Mouse (Mus musculus): ENCODE data around the gene Eme1. TPM values are rescaled to one million over a fixed set of nuclear protein-coding genes. Genes with fewer than 3 reads are reported as not detected.
A peak's percentile ranks its signal among the peaks of the same experiment; 100 is the strongest.

Gene Eme1
- total RNA-seq, 1 experiment: 46.1 TPM

DNA sequence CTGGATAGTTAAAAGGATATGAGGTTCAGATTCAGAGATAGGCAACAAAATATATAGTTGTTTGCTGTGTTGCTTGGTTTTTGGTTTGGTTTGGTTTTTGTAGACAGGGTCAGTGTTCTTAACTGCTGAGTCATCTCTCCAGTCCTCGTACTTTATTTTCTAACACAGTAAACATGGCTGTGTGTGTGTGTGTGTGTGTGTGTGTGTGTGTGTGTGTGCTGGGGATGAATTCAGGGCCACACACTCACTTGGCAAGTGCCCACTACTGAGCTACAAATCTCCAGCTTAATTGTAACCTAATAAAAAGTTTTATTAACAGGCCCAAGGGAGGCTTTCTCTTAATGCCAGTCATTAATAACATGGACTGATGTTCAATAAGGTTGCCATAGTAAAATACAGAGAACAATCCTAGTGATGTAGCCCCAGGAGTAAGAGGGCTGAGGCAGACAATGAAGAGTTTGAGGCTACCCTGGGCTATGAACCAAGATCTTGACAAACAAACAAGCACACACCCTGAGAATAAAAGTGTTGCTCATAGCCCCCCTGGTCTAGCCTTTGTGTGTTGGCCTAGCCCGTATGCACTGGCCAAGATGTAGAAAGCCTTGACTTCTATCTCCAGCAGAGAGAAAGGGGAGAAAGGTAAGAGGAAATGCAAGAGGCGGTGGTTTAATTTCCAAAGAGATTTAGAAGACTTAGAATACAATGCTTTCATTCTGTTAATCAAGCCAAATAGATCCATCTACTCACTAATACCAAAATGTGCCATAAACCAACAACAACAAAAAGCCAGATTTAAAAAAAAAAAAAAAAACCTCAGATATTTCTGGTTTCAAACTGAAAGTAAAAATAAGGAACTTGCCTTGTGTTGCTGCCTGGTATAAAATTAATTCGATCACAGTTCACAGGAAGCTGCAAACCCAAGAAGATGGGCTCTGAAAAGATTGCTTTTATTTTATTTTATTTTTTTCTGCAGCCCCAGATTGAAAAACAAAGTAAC is 42.7 kb downstream of the Eme1 start:
- no peaks in the 10 kb centered on the region for H3K36me3 ChIP-seq (ENCODE audit: control insufficient read depth, insufficient read depth, low read length, poor library complexity, severe bottlenecking)
- TF ChIP-seq ZC3H11A (IDR thresholded peaks at IDR 0.05; ENCODE audit: borderline replicate concordance, low read depth, low read length) (no peak), HCFC1 (IDR thresholded peaks at IDR 0.05; ENCODE audit: borderline replicate concordance, insufficient read depth, low read length) (no peak), CHD2 (IDR thresholded peaks at IDR 0.05; ENCODE audit: low read depth, low read length) (no peak), MAFK (IDR thresholded peaks at IDR 0.05; ENCODE audit: insufficient read depth, low read depth, low read length) (no peak), ZNF384 (IDR thresholded peaks at IDR 0.05; ENCODE audit: low read depth, low read length) (no peak)
- no peak overlapping the region for H3K4me3 ChIP-seq (ENCODE audit: insufficient read depth in 1 of 2, low read depth in 1 of 2, low read length in 2 of 2, poor library complexity in 1 of 2, severe bottlenecking in 1 of 2)
- peaks cover 0 to 2% of the 10 kb centered on the region in 2 experiments; a peak in 1 of 4 replicates for H3K4me1 ChIP-seq (ENCODE audit: control insufficient read depth in 2 of 2, insufficient read depth in 2 of 2, low read length in 2 of 2, poor library complexity in 1 of 2)
- no peak overlapping the region for H3K9ac ChIP-seq (ENCODE audit: insufficient read depth, low read depth, low read length, poor library complexity, severe bottlenecking)
- in situ Hi-C loops (cut with MboI; ENCODE audit: low sequenced_read_pairs in 2 of 2, unreplicated experiment in 2 of 2): no loop called here
- no peaks in the 10 kb centered on the region for H3K9me3 ChIP-seq (ENCODE audit: control insufficient read depth, insufficient read depth, low read depth, low read length)
- no peak overlapping the region for H3K27ac ChIP-seq (ENCODE audit: insufficient read depth, low read depth, low read length, poor library complexity, severe bottlenecking)
- no peak for DNase-seq (ENCODE audit: low read depth, low spot score)

DNA sequence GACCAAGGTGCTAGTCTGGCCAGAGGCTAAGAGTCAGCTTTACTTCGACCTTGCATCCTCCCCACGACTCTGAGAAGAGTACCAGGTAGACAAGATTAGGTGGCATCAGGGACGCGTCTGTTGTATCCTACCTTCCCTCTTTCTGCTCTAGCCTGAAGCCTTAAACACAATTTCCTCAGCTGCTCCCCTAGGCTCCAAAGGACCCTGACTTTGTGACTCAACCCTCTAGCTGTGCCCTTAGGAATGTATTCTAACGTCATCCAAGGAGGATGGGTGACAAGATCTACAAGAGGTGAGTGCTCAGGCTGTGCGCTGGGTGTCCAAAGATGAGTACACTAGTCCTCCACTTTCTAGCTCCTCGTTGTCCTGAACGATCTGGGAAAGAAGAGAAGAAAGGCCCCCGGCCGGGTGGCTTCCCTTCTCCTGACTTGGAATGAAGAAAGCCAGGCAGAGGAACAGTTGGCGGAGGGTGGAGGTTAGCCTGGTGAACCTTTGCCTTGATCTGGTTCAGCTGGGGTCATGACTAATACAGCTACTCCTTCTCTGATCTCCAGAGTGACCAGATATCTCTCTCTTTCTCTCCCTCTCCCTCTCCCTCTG is 51.3 kb downstream of the Eme1 start:
- Histone ChIP-seq H3K9me3 (ENCODE audit: control insufficient read depth, insufficient read depth, low read depth, low read length) (no peaks in the 10 kb centered on the region), H3K9ac (ENCODE audit: insufficient read depth, low read depth, low read length, poor library complexity, severe bottlenecking) (no peak overlapping the region), H3K27ac (ENCODE audit: insufficient read depth, low read depth, low read length, poor library complexity, severe bottlenecking) (no peak overlapping the region), H3K4me3 (ENCODE audit: insufficient read depth in 1 of 2, low read depth in 1 of 2, low read length in 2 of 2, poor library complexity in 1 of 2, severe bottlenecking in 1 of 2) (peak overlapping the region in 1 of 2 experiments; percentile 61; a peak in 1 of 4 replicates), H3K36me3 (ENCODE audit: control insufficient read depth, insufficient read depth, low read length, poor library complexity, severe bottlenecking) (no peaks in the 10 kb centered on the region), H3K4me1 (ENCODE audit: control insufficient read depth in 2 of 2, insufficient read depth in 2 of 2, low read length in 2 of 2, poor library complexity in 1 of 2) (peaks cover 0 to 12% of the 10 kb centered on the region in 2 experiments; a peak in 1 of 4 replicates)
- no peak for TF ChIP-seq HCFC1 (IDR thresholded peaks at IDR 0.05; ENCODE audit: borderline replicate concordance, insufficient read depth, low read length)
- TF ChIP-seq ZNF384 (IDR thresholded peaks at IDR 0.05; ENCODE audit: low read depth, low read length): no peak
- no peak for TF ChIP-seq CHD2 (IDR thresholded peaks at IDR 0.05; ENCODE audit: low read depth, low read length)
- TF ChIP-seq MAFK (IDR thresholded peaks at IDR 0.05; ENCODE audit: insufficient read depth, low read depth, low read length): no peak
- no peak for TF ChIP-seq ZC3H11A (IDR thresholded peaks at IDR 0.05; ENCODE audit: borderline replicate concordance, low read depth, low read length)
- no peak for DNase-seq (ENCODE audit: low read depth, low spot score)
- in situ Hi-C loops (cut with MboI; ENCODE audit: low sequenced_read_pairs in 2 of 2, unreplicated experiment in 2 of 2): no loop called here

DNA sequence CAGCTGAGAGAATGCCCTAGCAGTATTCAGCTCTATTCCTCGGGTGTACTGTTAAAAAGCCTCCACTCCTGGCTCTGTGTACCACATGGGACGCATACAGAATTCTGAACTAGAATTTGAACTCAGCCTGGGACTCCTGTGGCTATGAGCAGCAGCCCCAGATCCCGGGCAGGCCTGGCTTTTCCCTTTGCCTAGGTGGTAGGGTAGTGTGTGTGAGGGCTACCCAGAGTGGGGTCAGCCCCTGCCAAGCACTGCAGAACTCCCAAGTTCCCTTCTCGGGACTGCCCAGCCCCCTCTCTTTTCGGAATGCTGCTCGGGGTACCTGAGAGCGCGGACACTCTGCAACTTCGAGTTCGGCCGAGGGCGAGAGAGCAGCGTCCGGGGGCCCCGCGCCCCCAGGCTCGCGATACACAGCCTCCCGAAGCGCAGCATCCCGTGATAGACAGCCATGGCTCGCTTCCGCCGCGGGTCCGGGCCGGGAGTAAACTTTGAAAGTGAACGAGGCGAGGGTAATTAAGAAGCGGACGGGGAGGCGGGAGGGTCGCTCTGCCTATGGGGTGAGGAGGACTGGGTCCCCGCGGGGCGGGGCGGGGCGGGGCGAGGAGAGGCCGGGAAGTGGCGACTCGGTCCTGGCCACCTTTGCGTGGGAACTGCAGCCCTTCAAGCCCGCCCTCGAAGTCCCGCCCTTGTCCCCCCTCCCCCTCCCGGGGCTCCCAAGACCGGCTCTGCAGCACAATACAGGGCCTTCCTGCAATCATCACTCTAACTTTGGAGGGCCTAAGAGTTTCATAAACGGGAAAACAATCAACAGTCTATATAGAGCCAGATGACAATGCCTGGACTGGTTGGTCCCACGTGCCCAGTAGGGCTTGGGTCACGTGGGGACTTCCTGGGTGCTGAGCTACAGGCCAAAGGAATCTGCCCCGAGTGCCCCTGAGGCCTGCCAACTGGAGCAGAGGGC is 52.2 kb downstream of the Eme1 start, which contains the start of gene Acsf2:
TSS of gene Acsf2 (minus strand) at position 551 of the 961 bp plus-strand sequence.
- no peak for TF ChIP-seq HCFC1 (IDR thresholded peaks at IDR 0.05; ENCODE audit: borderline replicate concordance, insufficient read depth, low read length)
- TF ChIP-seq MAFK (IDR thresholded peaks at IDR 0.05; ENCODE audit: insufficient read depth, low read depth, low read length): no peak
- no peak for TF ChIP-seq CHD2 (IDR thresholded peaks at IDR 0.05; ENCODE audit: low read depth, low read length)
- peak; percentile 61 for DNase-seq (ENCODE audit: low read depth, low spot score)
- in situ Hi-C loops (cut with MboI; ENCODE audit: low sequenced_read_pairs in 2 of 2, unreplicated experiment in 2 of 2): no loop called here
- no peaks in the 10 kb centered on the region for H3K9me3 ChIP-seq (ENCODE audit: control insufficient read depth, insufficient read depth, low read depth, low read length)
- no peaks in the 10 kb centered on the region for H3K36me3 ChIP-seq (ENCODE audit: control insufficient read depth, insufficient read depth, low read length, poor library complexity, severe bottlenecking)
- peak within 1 kb of the TSS; percentile 61 to 74 for H3K4me3 ChIP-seq (ENCODE audit: insufficient read depth in 1 of 2, low read depth in 1 of 2, low read length in 2 of 2, poor library complexity in 1 of 2, severe bottlenecking in 1 of 2)
- H3K27ac ChIP-seq (ENCODE audit: insufficient read depth, low read depth, low read length, poor library complexity, severe bottlenecking): no peak within 1 kb of the TSS
- H3K9ac ChIP-seq (ENCODE audit: insufficient read depth, low read depth, low read length, poor library complexity, severe bottlenecking): peak within 1 kb of the TSS; percentile 76
- H3K4me1 ChIP-seq (ENCODE audit: control insufficient read depth in 2 of 2, insufficient read depth in 2 of 2, low read length in 2 of 2, poor library complexity in 1 of 2): peaks cover under 1 to 12% of the 10 kb centered on the region in 2 experiments; a peak in 1 of 4 replicates

DNA sequence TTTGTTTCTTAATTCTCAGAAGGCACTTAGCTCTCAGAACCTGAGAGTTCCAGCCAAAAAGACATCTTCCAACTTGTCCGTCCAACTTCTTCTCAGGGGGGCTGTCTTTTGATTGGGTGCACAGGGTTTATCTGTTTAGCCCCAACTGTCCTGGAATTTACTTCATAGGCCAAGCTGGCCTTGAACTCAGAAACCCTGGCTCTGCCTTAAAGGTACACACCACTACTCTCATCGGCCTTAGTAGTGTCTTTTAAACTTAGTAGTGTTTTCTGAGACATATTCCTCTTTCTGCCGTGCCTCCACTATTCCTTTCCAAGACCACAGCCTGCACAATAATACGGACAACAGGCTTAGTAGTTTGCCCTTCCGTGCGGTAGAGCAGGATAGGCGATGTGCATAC is 53.3 kb downstream of the Eme1 start:
- no peak for DNase-seq (ENCODE audit: low read depth, low spot score)
- in situ Hi-C loops (cut with MboI; ENCODE audit: low sequenced_read_pairs in 2 of 2, unreplicated experiment in 2 of 2): no loop called here
- Histone ChIP-seq H3K4me1 (ENCODE audit: control insufficient read depth in 2 of 2, insufficient read depth in 2 of 2, low read length in 2 of 2, poor library complexity in 1 of 2) (peaks cover 4 to 19% of the 10 kb centered on the region in 2 experiments; a peak in 2 of 4 replicates), H3K4me3 (ENCODE audit: insufficient read depth in 1 of 2, low read depth in 1 of 2, low read length in 2 of 2, poor library complexity in 1 of 2, severe bottlenecking in 1 of 2) (peak overlapping the region in 1 of 2 experiments; percentile 74; a peak in 1 of 4 replicates), H3K9me3 (ENCODE audit: control insufficient read depth, insufficient read depth, low read depth, low read length) (no peaks in the 10 kb centered on the region), H3K9ac (ENCODE audit: insufficient read depth, low read depth, low read length, poor library complexity, severe bottlenecking) (no peak overlapping the region), H3K36me3 (ENCODE audit: control insufficient read depth, insufficient read depth, low read length, poor library complexity, severe bottlenecking) (no peaks in the 10 kb centered on the region), H3K27ac (ENCODE audit: insufficient read depth, low read depth, low read length, poor library complexity, severe bottlenecking) (no peak overlapping the region)
- TF ChIP-seq HCFC1 (IDR thresholded peaks at IDR 0.05; ENCODE audit: borderline replicate concordance, insufficient read depth, low read length): no peak
- no peak for TF ChIP-seq ZNF384 (IDR thresholded peaks at IDR 0.05; ENCODE audit: low read depth, low read length)
- no peak for TF ChIP-seq ZC3H11A (IDR thresholded peaks at IDR 0.05; ENCODE audit: borderline replicate concordance, low read depth, low read length)
